Mouse (Mus musculus): ENCODE measurements around the gene Adam1a. TPM values are rescaled to one million over a fixed set of nuclear protein-coding genes. Genes with fewer than 3 reads are reported as not detected.
A peak's percentile ranks its signal among the peaks of the same experiment; 100 is the strongest.
"Not testable (repeated sequence)": the region's sequence is repeated elsewhere in the genome, so short reads cannot be mapped to it uniquely, and the experiment has no call there.

Adam1a gene
- total RNA-seq, 2 experiments from 2014 or later: 2.4 to 2.8 TPM

GRCm38 (mm10) chr5:121503231-121503630 is 42.1 kb downstream of the Adam1a start, which contains the start of gene Adam1b:
Adam1b (minus strand) TSS chr5:121503435.
- no peak for DNase-seq

DNA sequence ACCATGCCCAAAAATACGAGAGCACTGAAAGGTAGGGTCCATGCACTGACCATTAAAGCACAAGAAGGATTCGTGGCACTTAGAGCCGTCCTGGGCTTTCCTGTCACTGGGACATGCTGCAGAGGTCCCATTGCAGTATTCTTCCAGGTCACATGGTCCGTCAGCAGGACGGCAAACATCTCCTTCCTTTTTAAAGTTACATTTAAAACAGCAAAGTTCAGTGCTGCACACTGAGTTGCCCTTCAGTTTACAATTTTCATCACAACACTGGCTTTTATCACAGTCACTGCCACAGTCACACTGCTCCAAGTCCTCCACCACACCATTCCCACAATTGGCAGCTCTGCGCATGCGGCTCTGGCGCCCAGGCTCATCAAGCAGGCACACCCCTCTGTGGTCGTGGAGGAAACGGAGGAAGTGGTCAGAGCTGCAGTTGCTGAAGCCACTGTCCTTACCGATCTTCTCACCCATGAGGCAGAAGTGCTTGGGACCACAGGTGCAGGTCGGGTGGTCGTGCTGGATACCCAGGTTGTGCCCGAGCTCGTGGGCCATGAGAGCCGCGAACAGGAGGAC is 43.8 kb downstream of the Adam1a start:
- intact Hi-C loops (cut with DNase I); DNase-seq: not testable (repeated sequence)

More at GRCm38 (mm10) chr5:121503231-121503630, 42.1 kb downstream of the Adam1a start, which contains the start of gene Adam1b:
- intact Hi-C loops (cut with DNase I): no loop called here

DNA sequence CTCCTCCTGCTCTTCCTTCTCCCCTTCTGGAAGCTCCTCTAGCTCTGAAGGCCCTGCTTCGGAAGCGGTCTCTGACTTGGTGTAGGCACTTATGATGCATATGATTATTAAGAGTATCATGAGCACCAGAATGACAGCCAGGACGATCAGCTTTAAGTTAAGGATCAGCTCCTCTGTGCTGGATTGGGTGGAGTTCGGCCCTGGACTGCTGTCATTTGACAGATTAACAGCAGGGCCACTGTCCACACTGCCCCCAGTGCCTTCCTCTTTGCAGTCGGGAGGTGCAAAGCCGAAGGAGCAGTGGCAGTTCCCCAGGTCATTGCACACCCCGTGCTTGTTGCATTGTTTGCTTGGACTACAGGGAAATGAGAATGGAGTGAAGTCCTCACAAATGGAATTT is 44.6 kb downstream of the Adam1a start:
- intact Hi-C loops (cut with DNase I): no loop called here
- DNase-seq: no peak

GRCm38 (mm10) chr5:121493305-121493704 is 52.0 kb downstream of the Adam1a start:
- intact Hi-C loops (cut with DNase I): no loop called here
- no peak for DNase-seq

DNA sequence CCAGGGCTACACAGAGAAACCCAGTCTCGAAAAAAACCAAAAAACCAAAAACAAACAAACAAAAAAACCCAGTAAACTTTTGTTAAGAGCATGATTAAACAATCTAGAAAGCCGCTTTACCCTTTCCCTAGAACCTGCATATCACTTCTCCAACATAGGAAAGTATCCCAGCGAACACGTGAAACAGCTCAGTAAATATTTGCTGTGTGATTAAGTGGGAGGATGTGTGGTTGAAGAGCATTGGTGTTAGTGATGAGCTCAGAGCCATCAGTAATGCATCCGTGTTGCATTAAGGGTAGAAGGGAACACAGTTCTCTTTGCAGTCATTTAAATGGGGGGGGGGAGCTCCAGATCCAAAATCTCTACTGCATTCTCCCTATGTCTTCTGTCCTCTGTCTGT is 60.5 kb downstream of the Adam1a start:
- no peak for DNase-seq
- intact Hi-C loops (cut with DNase I): no loop called here

DNA sequence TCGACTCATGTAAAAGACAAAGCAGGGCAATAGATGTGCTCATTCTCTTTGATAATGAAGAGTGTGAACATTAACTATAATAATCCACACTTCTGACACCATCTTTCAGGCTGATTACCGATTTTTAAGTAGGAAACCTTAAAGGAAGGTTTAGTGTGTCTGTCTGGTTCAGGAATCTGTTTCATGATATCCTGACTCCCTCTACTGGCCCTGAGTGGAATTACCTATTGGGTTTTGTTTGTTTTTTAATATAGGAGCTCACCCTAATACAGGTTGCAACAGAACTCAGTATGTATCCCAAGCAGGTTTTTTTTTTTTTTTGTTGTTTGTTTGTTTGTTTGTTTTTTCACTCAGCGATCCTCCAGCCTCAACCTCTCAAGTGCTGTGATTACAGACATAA is 67.6 kb downstream of the Adam1a start:
- peak; percentile 48 to 73 for DNase-seq

DNA sequence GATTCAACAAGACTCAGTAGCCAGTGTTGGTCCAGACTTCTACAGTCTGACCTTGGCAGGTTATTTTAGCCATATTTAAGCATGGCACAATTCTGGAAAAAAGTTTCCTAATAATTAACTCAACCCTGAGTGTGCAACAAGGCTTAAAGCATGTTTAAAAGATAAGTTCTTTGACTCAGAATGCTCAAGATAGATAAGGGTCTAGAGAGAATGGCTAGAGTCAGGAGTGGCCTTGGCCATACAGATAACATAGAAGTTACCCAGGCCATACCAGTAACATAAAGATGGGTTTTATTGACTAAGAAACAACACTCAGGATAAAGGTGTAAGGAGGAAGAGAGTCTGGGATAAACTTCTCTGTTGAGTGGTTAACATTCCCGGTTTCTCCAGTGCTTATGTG is 69.2 kb downstream of the Adam1a start:
- no peak for DNase-seq
- intact Hi-C loops (cut with DNase I): loop anchor here (5.0 kb wide), 2 partner anchors 34 to 79 kb away; partner anchors contain the start of gene Naa25

More for the DNA sequence above, 67.6 kb downstream of the Adam1a start:
- intact Hi-C loops (cut with DNase I): loop anchor here (1.0 to 5.0 kb wide), 3 partner anchors 26 to 80 kb away; partner anchors contain the start of genes Naa25 and Tmem116

- intact Hi-C loops (cut with DNase I): loop anchor here (5.0 kb wide), 2 partner anchors 32 to 77 kb away; partner anchors contain the start of gene Naa25
- no peak for DNase-seq
These were observed 70.7 kb downstream of the Adam1a start for GRCm38 (mm10) chr5:121474610-121475009.

DNA sequence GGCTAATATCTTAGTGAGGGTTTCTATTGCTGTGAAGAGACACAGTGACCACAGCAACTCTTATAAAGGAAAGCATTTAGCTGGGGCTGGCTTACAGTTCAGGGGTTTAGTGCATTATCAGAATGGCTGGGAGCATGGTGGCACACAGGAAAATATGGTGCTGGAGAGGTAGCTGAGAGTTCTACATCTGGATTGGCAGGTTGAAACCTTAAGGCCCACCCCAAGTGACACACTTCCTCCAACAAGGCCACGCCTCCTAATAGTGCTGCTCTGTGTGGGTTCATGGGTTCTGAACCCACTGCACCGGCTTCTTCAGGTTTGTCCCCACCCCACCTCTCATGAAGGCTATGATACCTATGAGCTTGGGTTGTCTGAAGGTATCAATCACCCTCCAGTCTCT is 72.9 kb downstream of the Adam1a start:
- DNase-seq: no peak
- intact Hi-C loops (cut with DNase I): no loop called here

DNA sequence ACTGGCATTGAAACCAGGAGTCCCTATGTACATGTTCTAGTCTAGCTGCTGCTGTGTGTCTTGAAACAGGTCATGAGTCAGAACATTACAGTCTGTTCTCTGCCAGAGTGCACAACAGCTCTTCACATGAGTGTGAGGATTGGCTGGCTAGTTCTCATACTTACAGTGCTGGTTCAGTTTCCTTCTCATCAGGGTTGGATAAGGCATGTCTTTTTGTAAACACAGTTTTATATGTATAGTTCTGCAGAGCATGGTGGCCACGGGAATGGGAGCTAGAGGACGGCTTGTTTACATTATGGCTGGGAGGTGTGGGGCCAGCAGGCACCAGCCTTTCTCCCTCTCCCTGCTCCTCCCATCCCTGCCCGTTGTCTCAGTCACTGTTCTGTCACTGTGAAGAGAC is 75.7 kb downstream of the Adam1a start:
- intact Hi-C loops (cut with DNase I): no loop called here
- DNase-seq: no peak

Other genes starting within 250 kb of the Adam1a start
- 10 to 100 TPM; 59.0 to 59.5 TPM for gene Trafd1, start 159.8 kb downstream of the Adam1a start, total RNA-seq (2021)
- 10 to 100 TPM; 22.1 to 23.5 TPM for gene Naa25, start 147.5 kb downstream of the Adam1a start, total RNA-seq (2021)
- 1 to 10 TPM; 5.9 to 7.3 TPM for gene Tmem116, start 93.6 kb downstream of the Adam1a start, total RNA-seq (2021)
- 100 to 1,000 TPM; 112 TPM for gene Erp29, start 93.0 kb downstream of the Adam1a start, total RNA-seq (2021)
- gene Adam1b, start 42.0 kb downstream of the Adam1a start, total RNA-seq (2021): not detected
- not detected for gene Gm42878, start within 50 bp of the Adam1a start, total RNA-seq (2021)
- 10 to 100 TPM; 56.6 to 58.1 TPM for gene Mapkapk5, start 423 bp upstream of the Adam1a start, total RNA-seq (2021)
- gene Aldh2, start 48.3 kb upstream of the Adam1a start, total RNA-seq (2021): 100 to 1,000 TPM; 114 to 134 TPM
- gene Acad12, start 73.5 kb upstream of the Adam1a start, total RNA-seq (2021): 10 to 100 TPM; 24.3 to 31.0 TPM
- 10 to 100 TPM; 13.7 to 16.0 TPM for gene Acad10, start 115.0 kb upstream of the Adam1a start, total RNA-seq (2021)
- 10 to 100 TPM; 28.2 to 35.2 TPM for gene Brap, start 115.1 kb upstream of the Adam1a start, total RNA-seq (2021)
- 100 to 1,000 TPM; 173 to 177 TPM for gene Atxn2, start 165.9 kb upstream of the Adam1a start, total RNA-seq (2021)

All from heart, postnatal 10 days (tissue).